Mouse (Mus musculus) neural tube, embryonic 12.5 days (tissue): ENCODE measurements around the gene Pcnp. TPM values are rescaled to one million over a fixed set of nuclear protein-coding genes. Genes with fewer than 3 reads are reported as not detected.
"Not testable (repeated sequence)": the region's sequence is repeated elsewhere in the genome, so short reads cannot be mapped to it uniquely, and the experiment has no call there.

Source experiments
- ATAC-seq: fragments of 200-750 bp; cut with Nextera tagmentation; 2 replicates; pipeline ENCODE4 v1.8.0; 2017; ENCODE audit warnings: low read depth, mild to moderate bottlenecking, moderate TSS enrichment, moderate library complexity; ENCODE audit not compliant: low FRiP score
- H3K27ac ChIP-seq: fragments of 300-500 bp; sonication (generic); 2 replicates; pipeline ENCODE4 v1.5.1; 2016
- H3K27me3 ChIP-seq: fragments of 300-500 bp; sonication (generic); replicated peaks from 2 replicates; pipeline ENCODE4 v1.6.1; 2016; ENCODE audit warnings: mild to moderate bottlenecking
- H3K36me3 ChIP-seq: fragments of 300-500 bp; sonication (generic); 2 replicates; pipeline ENCODE4 v1.6.1; 2016; ENCODE audit warnings: mild to moderate bottlenecking
- H3K4me1 ChIP-seq: fragments of 300-500 bp; sonication (generic); 2 replicates; pipeline ENCODE4 v1.6.1; 2016
- H3K4me2 ChIP-seq: fragments of 300-500 bp; sonication (generic); replicated peaks from 2 replicates; pipeline ENCODE4 v1.6.1; 2016; ENCODE audit warnings: mild to moderate bottlenecking
- H3K4me3 ChIP-seq: fragments of 300-500 bp; sonication (generic); 2 replicates; pipeline ENCODE4 v1.5.1; 2016
- H3K9ac ChIP-seq: fragments of 300-500 bp; sonication (generic); 2 replicates; pipeline ENCODE4 v1.6.1; 2016; ENCODE audit warnings: mild to moderate bottlenecking
- H3K9me3 ChIP-seq: fragments of 300-500 bp; sonication (generic); 2 replicates; pipeline ENCODE4 v1.6.1; 2016; ENCODE audit warnings: mild to moderate bottlenecking
- WGBS: fragments of 180-500 bp; shearing (Covaris S2); methylation state at CpG from one replicate; pipeline ENCODE4 v1.1.7; 2016; 5-methylcytosine and 5-hydroxymethylcytosine counted together
- polyA plus RNA-seq: library from polyadenylated mRNA; unstranded; fragments of >200 nt; fragmentation: Nextera tagmentation; extraction: Ambion mirVana; gene quantifications from 2 replicates; pipeline ENCODE4 v1.2.1, GENCODE M21; 2016

Gene Pcnp
- polyA plus RNA-seq: 264 and 270 TPM in 2 replicates

GRCm38 (mm10) chr16:56029661-56030082 lies at the start of gene Pcnp:
TSS of gene Pcnp (minus strand) at chr16:56029739.
- H3K4me1 ChIP-seq: peaks cover 17% of the 10 kb centered on the region
- H3K9ac ChIP-seq: peak within 1 kb of the TSS; percentile 95
- peaks cover 20% of the 10 kb centered on the region for H3K36me3 ChIP-seq
- H3K4me3 ChIP-seq: peak within 1 kb of the TSS; percentile 80
- no peaks in the 10 kb centered on the region for H3K27me3 ChIP-seq
- under 1% methylated on average over 39 of the region's 39 CpGs for WGBS
- H3K4me2 ChIP-seq: peak within 1 kb of the TSS; percentile 66
- H3K27ac ChIP-seq: peak within 1 kb of the TSS; percentile 83
- peak; percentile 99 for ATAC-seq
- H3K9me3 ChIP-seq: no peaks in the 10 kb centered on the region

DNA sequence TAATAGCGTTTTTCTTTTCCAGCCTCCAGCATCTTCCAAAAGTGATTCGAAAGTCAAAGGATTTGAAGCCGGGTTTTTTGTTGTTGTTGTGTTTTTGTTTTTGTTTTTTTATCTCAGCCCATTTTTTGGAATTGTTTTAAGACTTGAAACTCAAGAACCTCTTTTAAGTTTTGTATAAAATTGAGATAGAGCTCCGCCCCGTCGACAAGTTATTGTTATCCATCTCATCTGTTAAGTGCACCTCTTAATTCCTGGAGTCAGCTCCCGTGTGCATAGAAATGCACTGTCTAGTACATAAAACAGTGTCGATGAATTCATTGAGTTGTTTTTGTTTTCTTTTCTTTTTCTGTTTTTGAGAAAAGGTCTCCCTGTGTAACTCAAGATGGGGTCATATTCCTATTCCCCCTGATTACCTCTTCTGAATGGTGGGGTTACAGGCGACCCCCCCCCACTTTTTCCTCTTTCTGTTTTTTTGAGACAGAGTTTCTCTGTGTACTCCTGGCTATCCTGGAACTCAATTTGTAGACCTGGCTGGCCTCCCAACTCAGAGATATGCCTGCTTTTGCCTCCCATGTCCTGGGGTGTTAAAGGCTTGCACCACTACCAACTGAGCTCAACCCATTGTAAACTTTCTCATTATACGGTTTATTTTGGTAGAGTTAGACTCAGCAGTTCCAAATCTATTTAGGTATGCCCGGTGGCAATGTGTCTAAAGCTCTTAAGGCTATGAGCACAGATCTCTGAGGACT lies 46.8 kb upstream of the Pcnp start:
- H3K36me3 ChIP-seq: no peaks in the 10 kb centered on the region
- ATAC-seq: no peak; the same call in 1 of the 2 replicates
- H3K4me2 ChIP-seq: peak overlapping the region; percentile 55
- peak overlapping the region; percentile 78 for H3K4me3 ChIP-seq
- H3K4me1 ChIP-seq: peaks cover 4% of the 10 kb centered on the region; the same call in 1 of the 2 replicates
- no peak overlapping the region for H3K27ac ChIP-seq
- no peaks in the 10 kb centered on the region for H3K9me3 ChIP-seq
- H3K9ac ChIP-seq: peak overlapping the region; percentile 79
- H3K27me3 ChIP-seq: no peaks in the 10 kb centered on the region
- WGBS: 11% methylated on average over 11 of the region's 11 CpGs

DNA sequence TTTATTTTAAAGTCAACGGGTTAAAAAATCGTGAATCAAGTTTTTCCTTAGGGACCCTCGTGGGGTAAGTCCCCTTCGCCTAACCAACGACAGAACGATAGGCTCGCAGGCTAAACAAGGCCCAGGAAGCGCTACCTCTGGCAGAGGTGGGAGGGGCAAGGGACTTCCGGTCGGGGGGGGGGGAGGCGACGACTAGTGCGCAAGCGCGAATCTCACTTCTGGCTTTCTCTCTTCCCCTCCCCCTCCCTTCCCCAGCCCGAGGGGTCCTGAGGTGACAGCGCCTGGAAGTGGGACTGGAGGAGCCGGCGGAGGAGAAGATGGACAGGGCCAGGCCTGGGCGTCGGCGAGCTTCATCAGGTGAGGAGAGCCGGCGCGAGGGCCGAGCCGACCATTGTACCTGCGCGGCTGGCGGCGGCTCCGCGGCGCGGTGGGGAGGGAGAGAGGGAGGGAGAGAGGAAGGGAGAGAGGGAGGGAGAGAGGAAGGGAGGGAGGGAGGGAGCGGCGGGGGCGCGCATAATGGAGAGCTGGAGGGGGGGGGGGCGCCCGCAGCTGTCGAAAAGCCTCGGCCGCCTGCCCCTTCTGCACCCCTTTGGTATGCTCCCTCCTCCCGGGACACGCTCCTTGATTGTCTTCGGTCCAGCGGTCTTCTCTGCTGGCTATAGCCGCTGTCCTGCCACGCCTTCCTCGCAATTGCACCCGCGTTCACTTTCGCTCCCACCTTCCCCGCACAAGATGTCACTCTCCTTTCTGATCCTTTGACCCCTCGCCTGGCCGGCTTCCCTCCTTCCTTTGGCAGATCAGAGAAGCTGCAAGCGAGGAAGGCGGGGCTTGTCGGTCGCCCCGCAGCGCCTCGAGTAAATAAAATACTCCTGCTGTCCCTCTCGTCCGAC lies 45.9 kb upstream of the Pcnp start:
- H3K4me1 ChIP-seq: peaks cover 4% of the 10 kb centered on the region; the same call in 1 of the 2 replicates
- peak overlapping the region; percentile 78 for H3K4me3 ChIP-seq
- H3K27me3 ChIP-seq: no peaks in the 10 kb centered on the region
- peak overlapping the region; percentile 94 for H3K27ac ChIP-seq
- peak overlapping the region; percentile 55 for H3K4me2 ChIP-seq
- peak; percentile 93 for ATAC-seq
- under 1% methylated on average over 54 of the region's 66 CpGs for WGBS
- H3K9ac ChIP-seq: peak overlapping the region; percentile 79
- H3K9me3 ChIP-seq: no peaks in the 10 kb centered on the region
- H3K36me3 ChIP-seq: no peaks in the 10 kb centered on the region

DNA sequence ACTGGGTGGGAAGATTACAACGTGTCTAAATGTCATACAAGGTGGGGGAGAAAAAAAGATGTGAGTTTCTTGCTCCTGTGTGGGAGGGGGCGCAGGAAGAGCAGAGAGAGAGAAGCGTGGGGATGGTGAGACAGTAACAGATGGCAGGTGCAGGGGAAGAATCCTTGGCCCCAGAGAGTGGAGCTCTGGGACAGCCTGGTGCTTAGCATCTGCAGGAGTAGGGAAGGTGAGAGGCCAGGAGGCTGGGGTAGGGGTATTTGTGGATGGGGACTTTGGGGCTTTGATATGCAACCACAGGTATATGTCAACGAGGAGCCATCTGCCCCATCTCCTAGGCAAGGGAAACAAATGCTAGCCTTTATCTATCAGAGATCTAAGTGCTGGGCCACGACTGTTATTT lies 45.0 kb upstream of the Pcnp start:
- Histone ChIP-seq H3K4me3 (no peak overlapping the region), H3K9ac (no peak overlapping the region), H3K27me3 (no peaks in the 10 kb centered on the region), H3K4me1 (peaks cover 4% of the 10 kb centered on the region; the same call in 1 of the 2 replicates), H3K27ac (no peak overlapping the region), H3K9me3 (no peaks in the 10 kb centered on the region), H3K4me2 (peak overlapping the region; percentile 55; the same call in 1 of the 2 replicates), H3K36me3 (no peaks in the 10 kb centered on the region)
- 78% methylated on average over 5 of the region's 5 CpGs for WGBS
- peak; percentile 17 for ATAC-seq

- H3K4me3 ChIP-seq: no peak overlapping the region
- H3K4me1 ChIP-seq: peaks cover 4% of the 10 kb centered on the region; the same call in 1 of the 2 replicates
- no peak overlapping the region for H3K4me2 ChIP-seq
- H3K9me3 ChIP-seq: no peaks in the 10 kb centered on the region
- ATAC-seq: no peak
- H3K27ac ChIP-seq: no peak overlapping the region
- 96% methylated on average over 1 of the region's 1 CpGs for WGBS
- H3K36me3 ChIP-seq: no peaks in the 10 kb centered on the region
- no peaks in the 10 kb centered on the region for H3K27me3 ChIP-seq
- H3K9ac ChIP-seq: no peak overlapping the region
These were observed 44.6 kb upstream of the Pcnp start for GRCm38 (mm10) chr16:56074122-56074521.

- H3K27ac ChIP-seq, H3K36me3 ChIP-seq, H3K4me1 ChIP-seq, ATAC-seq, H3K9me3 ChIP-seq, H3K4me3 ChIP-seq, H3K4me2 ChIP-seq, H3K27me3 ChIP-seq, H3K9ac ChIP-seq: not testable (repeated sequence)
- WGBS: 90% methylated on average over 6 of the region's 6 CpGs
These were observed 43.6 kb upstream of the Pcnp start for GRCm38 (mm10) chr16:56073150-56073549.

- H3K9ac ChIP-seq: no peak overlapping the region
- H3K27ac ChIP-seq: no peak overlapping the region
- H3K9me3 ChIP-seq: no peaks in the 10 kb centered on the region
- peaks cover 4% of the 10 kb centered on the region; the same call in 1 of the 2 replicates for H3K4me1 ChIP-seq
- 83% methylated on average over 6 of the region's 6 CpGs for WGBS
- H3K36me3 ChIP-seq: no peaks in the 10 kb centered on the region
- no peak overlapping the region for H3K4me2 ChIP-seq
- H3K4me3 ChIP-seq: no peak overlapping the region
- no peak for ATAC-seq
- no peaks in the 10 kb centered on the region for H3K27me3 ChIP-seq
These were observed 43.0 kb upstream of the Pcnp start for GRCm38 (mm10) chr16:56072533-56072932.

- Histone ChIP-seq H3K27ac (no peak overlapping the region), H3K4me2 (no peak overlapping the region), H3K27me3 (no peaks in the 10 kb centered on the region), H3K9me3 (no peaks in the 10 kb centered on the region), H3K36me3 (no peaks in the 10 kb centered on the region), H3K9ac (no peak overlapping the region), H3K4me1 (peaks cover 3% of the 10 kb centered on the region; the same call in 1 of the 2 replicates), H3K4me3 (no peak overlapping the region)
- ATAC-seq: no peak
- WGBS: 46% methylated on average over 5 of the region's 5 CpGs
These were observed 42.0 kb upstream of the Pcnp start for GRCm38 (mm10) chr16:56071317-56072232.

DNA sequence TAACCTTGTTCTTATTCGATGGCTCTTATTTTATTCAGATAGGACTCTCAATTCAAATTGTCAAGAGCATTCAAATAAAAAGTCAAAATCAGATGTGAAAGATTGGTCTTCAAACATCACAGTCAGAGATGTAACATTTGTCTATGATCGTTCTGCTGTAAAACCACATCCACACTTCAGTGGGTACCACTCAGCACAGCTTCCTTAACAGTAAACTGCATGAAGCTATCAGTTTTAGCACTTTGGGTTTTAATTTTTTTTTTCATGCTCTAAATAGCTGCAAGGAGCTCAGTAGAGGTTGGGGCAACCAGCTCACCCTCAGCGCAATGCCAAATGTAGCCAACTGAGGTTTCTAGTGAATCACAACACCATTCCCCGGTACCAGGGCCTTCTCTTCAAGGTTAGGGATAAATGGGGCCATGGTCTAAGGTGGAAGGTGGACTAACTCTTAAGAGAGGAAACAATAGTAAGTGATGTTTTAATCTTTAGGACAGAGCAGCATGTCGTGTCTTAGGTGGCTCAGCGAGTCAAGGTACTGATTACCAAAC lies 39.1 kb upstream of the Pcnp start:
- no peak overlapping the region for H3K4me2 ChIP-seq
- WGBS: 90% methylated on average over 6 of the region's 6 CpGs
- no peak for ATAC-seq

GRCm38 (mm10) chr16:56066113-56066512 lies 36.6 kb upstream of the Pcnp start:
- H3K36me3 ChIP-seq: no peaks in the 10 kb centered on the region
- ATAC-seq: no peak
- no peaks in the 10 kb centered on the region for H3K4me1 ChIP-seq
- H3K9ac ChIP-seq: no peak overlapping the region
- H3K27me3 ChIP-seq: no peaks in the 10 kb centered on the region
- WGBS: 52% methylated on average over 8 of the region's 8 CpGs
- H3K4me2 ChIP-seq: no peak overlapping the region
- H3K4me3 ChIP-seq: no peak overlapping the region
- H3K27ac ChIP-seq: no peak overlapping the region
- no peaks in the 10 kb centered on the region for H3K9me3 ChIP-seq

More for the DNA sequence above, 39.1 kb upstream of the Pcnp start:
- H3K9me3 ChIP-seq: no peaks in the 10 kb centered on the region
- no peak overlapping the region for H3K9ac ChIP-seq
- no peak overlapping the region for H3K27ac ChIP-seq
- no peaks in the 10 kb centered on the region for H3K36me3 ChIP-seq
- H3K4me3 ChIP-seq: no peak overlapping the region
- no peaks in the 10 kb centered on the region for H3K4me1 ChIP-seq
- no peaks in the 10 kb centered on the region for H3K27me3 ChIP-seq

- Histone ChIP-seq H3K9ac (peak overlapping the region; percentile 33; the same call in 1 of the 2 replicates), H3K4me3 (peak overlapping the region; percentile 33), H3K27ac (no peak overlapping the region), H3K36me3 (no peaks in the 10 kb centered on the region), H3K4me2 (peak overlapping the region; percentile 66), H3K4me1 (no peaks in the 10 kb centered on the region), H3K27me3 (no peaks in the 10 kb centered on the region), H3K9me3 (no peaks in the 10 kb centered on the region)
- peak; percentile 87 for ATAC-seq
- WGBS: 9% methylated on average over 20 of the region's 20 CpGs
These were observed 34.9 kb upstream of the Pcnp start for GRCm38 (mm10) chr16:56064334-56064990.
